In genomic region chr11:61647956-61648748, GRCm38 (mm10) we compare ENCODE assay signal across 10 mouse cellular contexts. TPM values are rescaled to one million over a fixed set of nuclear protein-coding genes. Genes with fewer than 3 reads are reported as not detected.
DNase-seq lines count a peak whose midpoint lies in the region; TF ChIP-seq lines count a peak whose summit lies in the region.
"Had no signal": no experiment of that assay in that cellular context is flagged by ENCODE, and none has a peak within 500 bp of the region (broad histone marks: within the 10 kb centered on the region; RNA-seq: fewer than 3 reads in every experiment).

No protein-coding gene starts in this region.

- DNase-seq in heart, adult 18-20 months, result peak; percentile 32 to 36
- no peak for DNase-seq in heart, postnatal 14 days
- DNase-seq in 3T3-L1 (ENCODE audit: low read depth, low spot score) (peak; percentile 65), CH12.LX (ENCODE audit: extremely low read depth) (peak; percentile 63)
- peak; percentile 47 to 57 for DNase-seq in kidney, adult 8-10 months
- DNase-seq in ovary, postnatal 14 days (ENCODE audit: low spot score), result no peak
- DNase-seq in layer of hippocampus, postnatal 10 days (ENCODE audit: low spot score in 2 of 2), result no peak
- DNase-seq: embryo, embryonic 11 days; lung, postnatal 14 days had no signal

- peak overlapping the region in 2 of 3 experiments; percentile 14 to 16 for H3K4me3 ChIP-seq in CH12.LX (replicated peaks in 1 of 3; ENCODE audit: low read depth in 2 of 3, low read length in 2 of 3, poor library complexity in 1 of 3)
- H3K4me3 ChIP-seq: heart, embryonic 15.5 days had no signal

- TF ChIP-seq POLR2A in CH12.LX (IDR thresholded peaks at IDR 0.05; ENCODE audit: low read depth, low read length), result peak; percentile 60; the same call in 1 of the 2 replicates

- no peak for TF ChIP-seq RAD21 in CH12.LX (IDR thresholded peaks at IDR 0.05; ENCODE audit: low read depth, low read length)

- peak overlapping the region; percentile 52 for H3K4me2 ChIP-seq in CH12.LX (ENCODE audit: insufficient read depth, low read depth, poor library complexity, severe bottlenecking)
- H3K4me2 ChIP-seq: heart, embryonic 15.5 days had no signal

- no peaks in the 10 kb centered on the region for H3K36me3 ChIP-seq in CH12.LX (replicated peaks in 1 of 2; ENCODE audit: control insufficient read depth in 1 of 2, insufficient read depth in 1 of 2, low read length in 1 of 2)
- H3K36me3 ChIP-seq: heart, embryonic 15.5 days had no signal

- in situ Hi-C loops in CH12.LX (cut with MboI; ENCODE audit: low pct_ligation_motif_present, low pct_unique_long_range_greater_than_20kb, low sequenced_read_pairs), result no loop called here

- H3K27ac ChIP-seq in CH12.LX (ENCODE audit: insufficient read depth, low read depth), result peak overlapping the region; percentile 100
- H3K27ac ChIP-seq: heart, embryonic 15.5 days had no signal

- intact Hi-C loops in heart, postnatal 14 days (cut with DNase I), result no loop called here

- H3K9me3 ChIP-seq in CH12.LX (replicated peaks; ENCODE audit: low read length), result no peaks in the 10 kb centered on the region
- H3K9me3 ChIP-seq: heart, embryonic 15.5 days had no signal

- dilution Hi-C loops in CH12.LX (cut with MboI; ENCODE audit: extremely low pct_ligation_motif_present, extremely low pct_unique_long_range_greater_than_20kb, low sequenced_read_pairs), result no loop called here

- peak; percentile 57; the same call in 1 of the 2 replicates for TF ChIP-seq EP300 in CH12.LX (IDR thresholded peaks at IDR 0.05; ENCODE audit: low read length)

- peaks cover 11% of the 10 kb centered on the region for H3K79me2 ChIP-seq in CH12.LX (replicated peaks; ENCODE audit: control insufficient read depth, extremely low read depth, insufficient read depth, poor library complexity, severe bottlenecking)

- peaks cover 47 to 89% of the 10 kb centered on the region in 2 experiments for H3K4me1 ChIP-seq in CH12.LX (ENCODE audit: control insufficient read depth in 1 of 2, insufficient read depth in 2 of 2)

- no peaks in the 10 kb centered on the region for H3K27me3 ChIP-seq in CH12.LX (replicated peaks)
- H3K27me3 ChIP-seq: heart, embryonic 15.5 days had no signal

- H3K9ac ChIP-seq in CH12.LX (ENCODE audit: insufficient read depth, low read depth), result peak overlapping the region; percentile 75
- H3K9ac ChIP-seq: heart, embryonic 15.5 days had no signal

- no peak for TF ChIP-seq CTCF in CH12.LX (conservative IDR thresholded peaks at IDR 0.05 in 1 of 2, IDR thresholded peaks at IDR 0.05 in 1 of 2; ENCODE audit: low read depth in 2 of 2, low read length in 2 of 2)

TF ChIP-seq in CH12.LX, 34 proteins besides CTCF, POLR2A, EP300 and RAD21:
- TF ChIP-seq ZNF384 (IDR thresholded peaks at IDR 0.05; ENCODE audit: low read depth, low read length) (no peak), CHD1 (IDR thresholded peaks at IDR 0.05; ENCODE audit: low read depth, low read length) (peak; percentile 83), NRF1 (IDR thresholded peaks at IDR 0.05; ENCODE audit: low read depth, low read length) (no peak), ZC3H11A (IDR thresholded peaks at IDR 0.05; ENCODE audit: low read depth, low read length) (no peak), SIN3A (IDR thresholded peaks at IDR 0.05; ENCODE audit: low read length) (no peak), E2F4 (IDR thresholded peaks at IDR 0.05; ENCODE audit: insufficient replicate concordance, low read depth, low read length) (no peak), RCOR1 (conservative IDR thresholded peaks at IDR 0.05; ENCODE audit: low read depth, low read length) (no peak; the same call in 1 of the 2 replicates), HCFC1 (IDR thresholded peaks at IDR 0.05; ENCODE audit: low read depth, low read length) (peak; percentile 13; the same call in 1 of the 2 replicates), TCF12 (IDR thresholded peaks at IDR 0.05; ENCODE audit: low read depth, low read length) (peak; percentile 59), MAZ (IDR thresholded peaks at IDR 0.05; ENCODE audit: low read depth, low read length) (no peak), GABPA (IDR thresholded peaks at IDR 0.05; ENCODE audit: insufficient replicate concordance, low read depth, low read length) (no peak), JUN (IDR thresholded peaks at IDR 0.05; ENCODE audit: insufficient read depth, low read depth, low read length) (0 out of 2 replicates have a peak, but pooled peaks have one; percentile 0), MXI1 (IDR thresholded peaks at IDR 0.05; ENCODE audit: low read depth, low read length) (no peak), NELFE (IDR thresholded peaks at IDR 0.05; ENCODE audit: low read depth, low read length) (no peak), SMC3 (IDR thresholded peaks at IDR 0.05; ENCODE audit: low read depth, low read length) (no peak; the same call in 1 of the 2 replicates), CHD2 (IDR thresholded peaks at IDR 0.05; ENCODE audit: low read length) (peak; percentile 43; the same call in 1 of the 2 replicates), KAT2A (IDR thresholded peaks at IDR 0.05; ENCODE audit: insufficient replicate concordance, low read length) (0 out of 2 replicates have a peak, but pooled peaks have one; percentile 28), PAX5 (IDR thresholded peaks at IDR 0.05; ENCODE audit: low read length) (no peak), USF1 (IDR thresholded peaks at IDR 0.05; ENCODE audit: low read depth, low read length) (peak; percentile 61), ZMIZ1 (IDR thresholded peaks at IDR 0.05; ENCODE audit: low read depth, low read length) (peak; percentile 67; the same call in 1 of the 2 replicates), USF2 (conservative IDR thresholded peaks at IDR 0.05; ENCODE audit: low read depth, low read length) (peak; percentile 30; the same call in 1 of the 2 replicates), POLR2AphosphoS2 (IDR thresholded peaks at IDR 0.05; ENCODE audit: low read depth, low read length) (peak; percentile 92), MAX (IDR thresholded peaks at IDR 0.05; ENCODE audit: low read length) (peak; percentile 13; the same call in 1 of the 2 replicates), IRF4 (IDR thresholded peaks at IDR 0.05; ENCODE audit: low read depth, low read length) (peak; percentile 15), MAFK (IDR thresholded peaks at IDR 0.05; ENCODE audit: insufficient replicate concordance, low read length) (0 out of 2 replicates have a peak, but pooled peaks have one; percentile 65), TBP (conservative IDR thresholded peaks at IDR 0.05; ENCODE audit: low read depth, low read length) (peak; percentile 56), MEF2A (IDR thresholded peaks at IDR 0.05; ENCODE audit: borderline replicate concordance, low read depth, low read length) (peak; percentile 75), ZKSCAN1 (IDR thresholded peaks at IDR 0.05; ENCODE audit: borderline replicate concordance, low read depth, low read length) (no peak), UBTF (IDR thresholded peaks at IDR 0.05; ENCODE audit: low read depth, low read length) (0 out of 2 replicates have a peak, but pooled peaks have one; percentile 24), JUND (conservative IDR thresholded peaks at IDR 0.05; ENCODE audit: low read depth, low read length) (no peak; the same call in 1 of the 2 replicates), ELF1 (IDR thresholded peaks at IDR 0.05; ENCODE audit: low read depth, low read length) (no peak), BHLHE40 (IDR thresholded peaks at IDR 0.05; ENCODE audit: low read depth, low read length) (peak; percentile 85), ETS1 (conservative IDR thresholded peaks at IDR 0.05; ENCODE audit: low read depth, low read length) (no peak; the same call in none of the 2 replicates), MYC (IDR thresholded peaks at IDR 0.05; ENCODE audit: low read depth, low read length) (no peak; the same call in 1 of the 2 replicates)
TF ChIP-seq in CH12.LX: peak in this region for 17.

RNA-seq across cellular contexts. Expression of gene Grap, which starts 4.9 kb away (rescaled TPM):
- 10 to 100 TPM; 12.1 to 13.5 TPM for total RNA-seq in heart, adult 18-20 months (2021)
- total RNA-seq in heart, postnatal 14 days (2021), result 10 to 100 TPM; 13.9 to 15.4 TPM
- total RNA-seq in CH12.LX (2012; rRNA removed) (379 and 412 TPM in 2 replicates), CH12.LX (2014; rRNA removed) (264 and 274 TPM in 2 replicates)
- polyA plus RNA-seq in CH12.LX (2012; ENCODE audit: insufficient read length, low read depth), result 280 and 294 TPM in 2 replicates
- total RNA-seq in layer of hippocampus, postnatal 10 days (2021), result 10 to 100 TPM in 1 of 2 experiments, 1 to 10 TPM in 1; 9.6 to 10.4 TPM

RNA-seq across cellular contexts. Expression of gene Fam83g, which starts 35.7 kb away (rescaled TPM):
- under 1 TPM; 0.25 to 0.33 TPM for total RNA-seq in heart, adult 18-20 months (2021)
- under 1 TPM; 0.07 to 0.24 TPM for total RNA-seq in heart, postnatal 14 days (2021)
- 50.4 and 63.7 TPM in 2 replicates for total RNA-seq in CH12.LX (2012; rRNA removed)
- total RNA-seq in CH12.LX (2014; rRNA removed), result 17.2 and 19.2 TPM in 2 replicates
- polyA plus RNA-seq in CH12.LX (2012; ENCODE audit: insufficient read length, low read depth), result 17.8 and 19.1 TPM in 2 replicates
- not detected for total RNA-seq in layer of hippocampus, postnatal 10 days (2021)

Comparison
In these comparisons a context has a peak if more than half of its experiments do, and no peak if none do; other contexts are left out.
1. DNase-seq: peak in heart, adult 18-20 months (2 of 2), 3T3-L1 (single experiment), CH12.LX (single experiment) and kidney, adult 8-10 months (2 of 2); none in heart, postnatal 14 days (0 of 2), ovary, postnatal 14 days (single experiment) and layer of hippocampus, postnatal 10 days (0 of 2).
2. RNA of gene Grap, which starts 4.9 kb away (total RNA-seq): 264 to 412 TPM in CH12.LX; 13.9 to 15.4 TPM in heart, postnatal 14 days, 12.1 to 13.5 TPM in heart, adult 18-20 months and 9.6 to 10.4 TPM in layer of hippocampus, postnatal 10 days; every median in the first group is over 10 times any median in the second.
3. RNA of gene Fam83g, which starts 35.7 kb away (total RNA-seq): 17.2 to 63.7 TPM in CH12.LX; 0.25 to 0.33 TPM in heart, adult 18-20 months, 0.07 to 0.24 TPM in heart, postnatal 14 days and not detected in layer of hippocampus, postnatal 10 days; every median in the first group is over 10 times any median in the second.